Mouse (Mus musculus) heart, embryonic 12.5 days (tissue): ENCODE measurements at regions not wholly inside any gene's neighbourhood (a gene's known extent, or its start where the extent isn't known, plus 50 kb on each side); places are given as distances from the start of the nearest gene placed in this dataset.

ENCODE experiments used
- ATAC-seq: fragments of 200-750 bp; cut with Nextera tagmentation; 2 replicates; pipeline ENCODE4 v1.8.0; 2017; ENCODE audit warnings: moderate TSS enrichment, moderate library complexity; ENCODE audit not compliant: insufficient number of reproducible peaks, low FRiP score
- H3K27ac ChIP-seq: fragments of 300-500 bp; sonication (generic); 2 replicates; pipeline ENCODE4 v1.5.1; 2016; ENCODE audit warnings: mild to moderate bottlenecking, moderate library complexity; ENCODE audit not compliant: poor library complexity, severe bottlenecking
- H3K27me3 ChIP-seq: fragments of 300-500 bp; sonication (generic); replicated peaks from 2 replicates; pipeline ENCODE4 v1.6.1; 2016; ENCODE audit warnings: mild to moderate bottlenecking, moderate library complexity
- H3K36me3 ChIP-seq: fragments of 300-500 bp; sonication (generic); 2 replicates; pipeline ENCODE4 v1.6.1; 2016; ENCODE audit warnings: mild to moderate bottlenecking, moderate library complexity
- H3K4me1 ChIP-seq: fragments of 300-500 bp; sonication (generic); replicated peaks from 2 replicates; pipeline ENCODE4 v1.6.1; 2016; ENCODE audit warnings: mild to moderate bottlenecking
- H3K4me2 ChIP-seq: fragments of 300-500 bp; sonication (generic); 2 replicates; pipeline ENCODE4 v1.6.1; 2016; ENCODE audit warnings: mild to moderate bottlenecking, moderate library complexity
- H3K4me3 ChIP-seq: fragments of 300-500 bp; sonication (generic); 2 replicates; pipeline ENCODE4 v1.5.1; 2016; ENCODE audit warnings: mild to moderate bottlenecking
- H3K9ac ChIP-seq: fragments of 300-500 bp; sonication (generic); 2 replicates; pipeline ENCODE4 v1.6.1; 2016; ENCODE audit warnings: mild to moderate bottlenecking, moderate library complexity
- H3K9me3 ChIP-seq: fragments of 300-500 bp; sonication (generic); replicated peaks from 2 replicates; pipeline ENCODE4 v1.6.1; 2016; ENCODE audit warnings: mild to moderate bottlenecking, moderate library complexity
- WGBS: fragments of 180-500 bp; shearing (Covaris S2); methylation state at CpG from one replicate; pipeline ENCODE4 v1.1.7; 2016; 5-methylcytosine and 5-hydroxymethylcytosine counted together

DNA sequence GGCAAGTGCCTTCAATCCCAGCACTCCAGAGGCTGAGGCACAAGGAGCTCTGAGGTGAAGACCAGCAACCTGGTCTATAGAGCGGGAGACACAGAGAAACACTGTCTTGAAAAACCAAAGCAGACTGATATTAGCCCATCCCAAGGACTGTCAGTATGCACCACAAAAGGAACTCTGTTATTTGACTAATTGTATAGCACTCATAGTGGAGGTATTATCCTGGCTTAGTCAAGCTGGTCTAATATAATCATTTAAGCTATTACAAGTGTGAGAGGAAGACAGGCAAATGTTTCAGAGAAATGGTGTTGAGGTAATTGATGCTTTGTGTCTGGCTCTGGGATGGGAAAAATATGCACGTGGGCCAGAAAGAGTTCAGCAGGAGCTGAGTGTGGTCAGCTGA, 121.3 kb upstream of the Vegfc start:
- Histone ChIP-seq H3K9ac (no peak overlapping the region), H3K4me3 (no peak overlapping the region), H3K27me3 (no peaks in the 10 kb centered on the region), H3K27ac (no peak overlapping the region), H3K4me2 (no peak overlapping the region), H3K4me1 (0 out of 2 replicates have a peak, but pooled peaks cover 6% of the 10 kb centered on the region), H3K36me3 (no peaks in the 10 kb centered on the region), H3K9me3 (no peaks in the 10 kb centered on the region)
- 76% methylated on average over 2 of the region's 2 CpGs for WGBS
- ATAC-seq: no peak

- H3K27ac ChIP-seq: peak overlapping the region; percentile 44; the same call in 1 of the 2 replicates
- 16% methylated on average over 1 of the region's 1 CpGs for WGBS
Measured at GRCm38 (mm10) chr8:53958548-53958947, 118.9 kb upstream of the Vegfc start.

GRCm38 (mm10) chr8:53962993-53963392, 114.4 kb upstream of the Vegfc start:
- Histone ChIP-seq H3K4me2 (no peak overlapping the region), H3K36me3 (no peaks in the 10 kb centered on the region), H3K27me3 (no peaks in the 10 kb centered on the region), H3K4me3 (no peak overlapping the region), H3K27ac (no peak overlapping the region), H3K9me3 (no peaks in the 10 kb centered on the region), H3K4me1 (no peaks in the 10 kb centered on the region), H3K9ac (no peak overlapping the region)
- no peak for ATAC-seq
- 85% methylated on average over 1 of the region's 1 CpGs for WGBS

More at GRCm38 (mm10) chr8:53958548-53958947, 118.9 kb upstream of the Vegfc start:
- Histone ChIP-seq H3K9me3 (no peaks in the 10 kb centered on the region), H3K27me3 (no peaks in the 10 kb centered on the region), H3K36me3 (no peaks in the 10 kb centered on the region), H3K4me1 (0 out of 2 replicates have a peak, but pooled peaks cover 6% of the 10 kb centered on the region), H3K4me2 (no peak overlapping the region), H3K4me3 (no peak overlapping the region), H3K9ac (no peak overlapping the region)
- no peak; the same call in 1 of the 2 replicates for ATAC-seq

- no peaks in the 10 kb centered on the region for H3K36me3 ChIP-seq
- no peak overlapping the region for H3K9ac ChIP-seq
- no peak overlapping the region for H3K4me3 ChIP-seq
- WGBS: 68% methylated on average over 2 of the region's 2 CpGs
- no peak overlapping the region for H3K4me2 ChIP-seq
- H3K4me1 ChIP-seq: no peaks in the 10 kb centered on the region
- no peak for ATAC-seq
- no peak overlapping the region for H3K27ac ChIP-seq
- no peaks in the 10 kb centered on the region for H3K27me3 ChIP-seq
- no peaks in the 10 kb centered on the region for H3K9me3 ChIP-seq
Measured at GRCm38 (mm10) chr8:53984296-53984695, 93.1 kb upstream of the Vegfc start.

- no peak for ATAC-seq
Measured at GRCm38 (mm10) chr8:53985685-53986084, 91.7 kb upstream of the Vegfc start.

GRCm38 (mm10) chr8:53994208-53994607, 83.2 kb upstream of the Vegfc start:
- no peaks in the 10 kb centered on the region for H3K36me3 ChIP-seq
- 0 out of 2 replicates have a peak, but pooled peaks cover 6% of the 10 kb centered on the region for H3K9me3 ChIP-seq
- H3K4me2 ChIP-seq: no peak overlapping the region
- H3K27ac ChIP-seq: no peak overlapping the region
- no peak for ATAC-seq
- WGBS: 79% methylated on average over 3 of the region's 3 CpGs
- no peaks in the 10 kb centered on the region for H3K4me1 ChIP-seq
- H3K4me3 ChIP-seq: no peak overlapping the region
- no peaks in the 10 kb centered on the region for H3K27me3 ChIP-seq
- H3K9ac ChIP-seq: no peak overlapping the region

More at GRCm38 (mm10) chr8:53985685-53986084, 91.7 kb upstream of the Vegfc start:
- no peak overlapping the region for H3K4me2 ChIP-seq
- whole genome bisulfite sequencing: 94% methylated on average over 1 of the region's 1 CpGs
- no peak overlapping the region for H3K9ac ChIP-seq
- no peaks in the 10 kb centered on the region for H3K27me3 ChIP-seq
- H3K4me1 ChIP-seq: no peaks in the 10 kb centered on the region
- no peak overlapping the region for H3K4me3 ChIP-seq
- H3K36me3 ChIP-seq: no peaks in the 10 kb centered on the region
- no peaks in the 10 kb centered on the region for H3K9me3 ChIP-seq
- no peak overlapping the region for H3K27ac ChIP-seq

- H3K9ac ChIP-seq: no peak overlapping the region
- no peak overlapping the region for H3K4me3 ChIP-seq
- no peak overlapping the region for H3K4me2 ChIP-seq
- peak; percentile 29; the same call in 1 of the 2 replicates for ATAC-seq
- H3K36me3 ChIP-seq: no peaks in the 10 kb centered on the region
- 0 out of 2 replicates have a peak, but pooled peaks cover 3% of the 10 kb centered on the region for H3K9me3 ChIP-seq
- no peak overlapping the region for H3K27ac ChIP-seq
- H3K4me1 ChIP-seq: peaks cover 3% of the 10 kb centered on the region; the same call in 1 of the 2 replicates
- H3K27me3 ChIP-seq: no peaks in the 10 kb centered on the region
- 36% methylated on average over 2 of the region's 2 CpGs for WGBS
Measured at GRCm38 (mm10) chr8:53997461-53997860, 79.9 kb upstream of the Vegfc start.

DNA sequence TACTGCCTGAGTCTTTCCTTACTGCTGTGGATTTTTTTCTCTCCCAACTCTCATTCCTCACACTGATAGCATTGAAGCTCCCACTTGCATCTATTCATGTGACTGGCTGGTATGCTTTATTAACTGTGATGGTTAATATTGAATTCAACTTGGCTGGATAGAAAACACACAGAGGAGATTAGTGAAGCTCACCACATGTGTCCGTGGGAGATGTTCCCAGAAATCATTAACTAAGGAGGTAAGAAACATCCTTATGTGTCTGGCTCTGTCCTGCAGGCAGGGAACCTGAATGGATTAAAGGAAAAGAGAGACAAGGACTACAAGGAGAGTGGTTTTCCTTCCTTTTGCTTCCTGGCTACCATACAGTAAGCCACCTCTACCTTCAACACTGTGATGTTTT, 74.5 kb upstream of the Vegfc start:
- Histone ChIP-seq H3K4me2 (no peak overlapping the region), H3K27ac (no peak overlapping the region), H3K4me3 (no peak overlapping the region), H3K4me1 (peaks cover 8% of the 10 kb centered on the region), H3K36me3 (no peaks in the 10 kb centered on the region), H3K9ac (no peak overlapping the region), H3K27me3 (no peaks in the 10 kb centered on the region), H3K9me3 (no peaks in the 10 kb centered on the region)
- 52% methylated on average over 1 of the region's 1 CpGs for WGBS
- ATAC-seq: no peak

DNA sequence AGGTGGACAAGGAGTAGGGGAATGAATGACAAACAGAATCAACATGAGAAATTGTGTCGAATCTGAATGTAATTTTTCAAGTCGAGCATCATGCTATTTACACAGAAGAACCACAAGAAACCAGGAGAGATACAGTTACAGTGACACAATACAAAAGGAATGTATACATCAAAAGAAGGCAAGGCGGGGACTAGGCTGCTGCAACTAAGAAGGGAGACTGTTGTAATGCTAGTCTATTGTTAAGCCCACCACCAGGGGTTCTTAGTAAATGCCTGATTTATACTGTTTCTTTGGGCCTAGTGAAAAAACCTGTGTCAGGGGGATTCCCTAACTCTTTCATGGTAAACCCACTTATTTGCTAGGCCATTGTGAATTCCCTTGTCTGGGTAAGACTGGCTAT, 63.3 kb upstream of the Vegfc start:
- Histone ChIP-seq H3K9me3 (no peaks in the 10 kb centered on the region), H3K27ac (no peak overlapping the region), H3K4me1 (no peaks in the 10 kb centered on the region), H3K4me3 (no peak overlapping the region), H3K36me3 (no peaks in the 10 kb centered on the region), H3K9ac (no peak overlapping the region), H3K27me3 (no peaks in the 10 kb centered on the region), H3K4me2 (no peak overlapping the region)
- no peak for ATAC-seq
- WGBS: 55% methylated on average over 3 of the region's 3 CpGs

DNA sequence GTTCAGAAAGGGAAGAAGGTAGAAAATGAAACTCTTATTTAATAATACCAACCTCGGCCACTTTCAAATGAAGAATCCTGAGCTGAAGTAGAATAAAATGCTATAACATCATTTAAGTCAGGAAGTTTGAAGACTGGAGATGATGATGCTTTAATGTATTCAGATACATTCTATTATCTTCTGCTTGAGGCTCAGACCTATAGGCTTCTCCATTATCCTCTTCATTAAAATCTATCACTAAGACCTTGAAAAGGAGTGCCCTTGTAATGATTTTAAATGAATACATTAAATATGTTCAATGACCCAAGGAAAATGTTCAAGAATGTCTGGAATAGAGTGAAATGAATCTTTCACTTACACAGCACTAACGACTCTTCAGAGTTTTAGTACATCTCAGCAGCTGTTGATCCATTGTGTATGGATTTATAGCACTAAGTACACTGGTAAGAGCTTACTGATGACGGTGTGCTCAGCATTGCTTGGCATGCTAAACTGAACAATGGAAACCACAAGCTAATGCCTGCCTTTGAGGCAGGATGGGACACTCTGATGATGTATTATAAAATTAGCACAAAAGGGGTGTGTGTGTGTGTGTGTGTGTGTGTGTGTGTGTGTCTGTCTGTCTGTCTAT, 58.8 kb upstream of the Vegfc start:
- Histone ChIP-seq H3K27me3 (no peaks in the 10 kb centered on the region), H3K9ac (no peak overlapping the region), H3K4me2 (no peak overlapping the region), H3K36me3 (no peaks in the 10 kb centered on the region), H3K9me3 (no peaks in the 10 kb centered on the region), H3K4me3 (no peak overlapping the region), H3K27ac (no peak overlapping the region), H3K4me1 (no peaks in the 10 kb centered on the region)
- no peak for ATAC-seq
- WGBS: 77% methylated on average over 3 of the region's 3 CpGs
